Comparison of ENCODE assay signal across 8 mouse cellular contexts in genomic region chr2:31151892-31152812, GRCm38 (mm10). TPM values are rescaled to one million over a fixed set of nuclear protein-coding genes. Genes with fewer than 3 reads are reported as not detected.
A peak's percentile ranks its signal among the peaks of the same experiment; 100 is the strongest.
DNase-seq lines count a peak whose midpoint lies in the region; ATAC-seq and TF ChIP-seq lines count a peak whose summit lies in the region.

Gene Gpr107 (plus strand): TSS chr2:31152316.

- peak; percentile 94 for ATAC-seq in erythroid progenitor cell, adult 5-6 weeks (replicated peaks; ENCODE audit: low FRiP score, poor library complexity, severe bottlenecking)
- ATAC-seq in heart, embryonic 13.5 days (ENCODE audit: extremely low read depth, insufficient number of reproducible peaks, low FRiP score, low TSS enrichment): peak; percentile 58; the same call in 1 of the 2 replicates
- peak; percentile 77 for ATAC-seq in liver, embryonic 14.5 days (ENCODE audit: insufficient read depth)
- peak; percentile 61 for ATAC-seq in neural tube, embryonic 11.5 days (ENCODE audit: insufficient read depth, low FRiP score, low TSS enrichment)
- peak; percentile 90 for ATAC-seq in stomach, postnatal 0 days (ENCODE audit: low FRiP score, low TSS enrichment)

- peak within 1 kb of the TSS; percentile 87 for H3K4me2 ChIP-seq in heart, embryonic 13.5 days
- H3K4me2 ChIP-seq in liver, embryonic 14.5 days (ENCODE audit: low read depth): peak within 1 kb of the TSS; percentile 71
- peak within 1 kb of the TSS; percentile 76 for H3K4me2 ChIP-seq in neural tube, embryonic 11.5 days (ENCODE audit: low read depth)
- peak within 1 kb of the TSS; percentile 84 for H3K4me2 ChIP-seq in stomach, postnatal 0 days (replicated peaks; ENCODE audit: low read depth)

- H3K36me3 ChIP-seq in heart, embryonic 13.5 days: peaks cover 44% of the 10 kb centered on the region
- H3K36me3 ChIP-seq in liver, embryonic 14.5 days (replicated peaks; ENCODE audit: control insufficient read depth, insufficient read depth, low read depth): no peaks in the 10 kb centered on the region; the same call in 1 of the 2 replicates
- 0 out of 2 replicates have a peak, but pooled peaks cover 2% of the 10 kb centered on the region for H3K36me3 ChIP-seq in neural tube, embryonic 11.5 days (ENCODE audit: control insufficient read depth, insufficient read depth, low read length)
- peaks cover 3% of the 10 kb centered on the region; the same call in 1 of the 2 replicates for H3K36me3 ChIP-seq in stomach, postnatal 0 days (ENCODE audit: control insufficient read depth, insufficient read depth, low read length)

- TF ChIP-seq EP300 in liver, embryonic 14.5 days (IDR thresholded peaks at IDR 0.05; ENCODE audit: low read depth): no peak
- TF ChIP-seq EP300 in stomach, postnatal 0 days (optimal IDR thresholded peaks at IDR 0.05): no peak

- WGBS in heart, embryonic 13.5 days: under 1% methylated on average over 53 of the region's 53 CpGs
- 2% methylated on average over 53 of the region's 53 CpGs for WGBS in liver, embryonic 14.5 days (ENCODE audit: insufficient replicate concordance)
- WGBS in neural tube, embryonic 11.5 days: under 1% methylated on average over 51 of the region's 53 CpGs
- WGBS in stomach, postnatal 0 days: under 1% methylated on average over 53 of the region's 53 CpGs

- H3K27ac ChIP-seq in heart, embryonic 13.5 days (replicated peaks): peak within 1 kb of the TSS; percentile 88
- peak within 1 kb of the TSS; percentile 50; the same call in 1 of the 2 replicates for H3K27ac ChIP-seq in liver, embryonic 14.5 days
- H3K27ac ChIP-seq in neural tube, embryonic 11.5 days (ENCODE audit: low read depth, low read length): peak within 1 kb of the TSS; percentile 60; the same call in 1 of the 2 replicates
- H3K27ac ChIP-seq in stomach, postnatal 0 days (replicated peaks): peak within 1 kb of the TSS; percentile 92

- DNase-seq in CD4-positive, CD25-positive, alpha-beta regulatory T cell, adult 2 months (ENCODE audit: low read depth, low spot score): peak; percentile 89
- peak; percentile 78 for DNase-seq in brain, embryonic 18.5 days (ENCODE audit: low read depth, low spot score)
- peak; percentile 93 for DNase-seq in kidney, postnatal 10 days
- peak; percentile 65 to 70 (median 68) for DNase-seq in liver, embryonic 14.5 days (ENCODE audit: low read depth in 3 of 3, low spot score in 3 of 3)
- peak; percentile 89 for DNase-seq in neural tube, embryonic 11.5 days (ENCODE audit: low spot score)
- peak; percentile 88 for DNase-seq in stomach, postnatal 0 days (ENCODE audit: low spot score)

- H3K27me3 ChIP-seq in heart, embryonic 13.5 days (replicated peaks): no peaks in the 10 kb centered on the region
- H3K27me3 ChIP-seq in liver, embryonic 14.5 days (ENCODE audit: control insufficient read depth, insufficient read depth, low read length): no peaks in the 10 kb centered on the region
- no peaks in the 10 kb centered on the region for H3K27me3 ChIP-seq in neural tube, embryonic 11.5 days (ENCODE audit: control insufficient read depth, insufficient read depth, low read length)
- H3K27me3 ChIP-seq in stomach, postnatal 0 days (ENCODE audit: control insufficient read depth, insufficient read depth, low read length): no peaks in the 10 kb centered on the region

- no peaks in the 10 kb centered on the region for H3K9me3 ChIP-seq in heart, embryonic 13.5 days
- no peaks in the 10 kb centered on the region for H3K9me3 ChIP-seq in liver, embryonic 14.5 days (ENCODE audit: control insufficient read depth, low read length)
- H3K9me3 ChIP-seq in neural tube, embryonic 11.5 days (ENCODE audit: control insufficient read depth, low read length): no peaks in the 10 kb centered on the region
- H3K9me3 ChIP-seq in stomach, postnatal 0 days (ENCODE audit: control insufficient read depth, low read length): no peaks in the 10 kb centered on the region

- H3K9ac ChIP-seq in heart, embryonic 13.5 days: peak within 1 kb of the TSS; percentile 95
- peak within 1 kb of the TSS; percentile 89 for H3K9ac ChIP-seq in liver, embryonic 14.5 days (replicated peaks)
- peak within 1 kb of the TSS; percentile 88 for H3K9ac ChIP-seq in neural tube, embryonic 11.5 days (ENCODE audit: low read length)
- peak within 1 kb of the TSS; percentile 91 for H3K9ac ChIP-seq in stomach, postnatal 0 days (ENCODE audit: low read length)

- peak within 1 kb of the TSS; percentile 98 for H3K4me3 ChIP-seq in heart, embryonic 13.5 days
- H3K4me3 ChIP-seq in liver, embryonic 14.5 days (ENCODE audit: insufficient read depth in 1 of 2, low read depth in 2 of 2, low read length in 2 of 2): peak within 1 kb of the TSS; percentile 70 to 98
- H3K4me3 ChIP-seq in neural tube, embryonic 11.5 days (ENCODE audit: low read depth, low read length): peak within 1 kb of the TSS; percentile 97
- peak within 1 kb of the TSS; percentile 96 for H3K4me3 ChIP-seq in stomach, postnatal 0 days (ENCODE audit: low read depth, low read length)

- H3K4me1 ChIP-seq in heart, embryonic 13.5 days: peaks cover 37% of the 10 kb centered on the region
- H3K4me1 ChIP-seq in liver, embryonic 14.5 days (replicated peaks; ENCODE audit: control insufficient read depth in 2 of 2, insufficient read depth in 2 of 2, low read length in 1 of 2): peaks cover 25% of the 10 kb centered on the region in 2 experiments
- peaks cover 8% of the 10 kb centered on the region for H3K4me1 ChIP-seq in neural tube, embryonic 11.5 days (ENCODE audit: control insufficient read depth, insufficient read depth, low read length)
- H3K4me1 ChIP-seq in stomach, postnatal 0 days (replicated peaks; ENCODE audit: control insufficient read depth, insufficient read depth): no peaks in the 10 kb centered on the region; the same call in 1 of the 2 replicates

- peak; percentile 14; the same call in 1 of the 2 replicates for TF ChIP-seq CTCF in liver, embryonic 14.5 days (IDR thresholded peaks at IDR 0.05; ENCODE audit: low read depth)
- 0 out of 2 replicates have a peak, but pooled peaks have one; percentile 9 for TF ChIP-seq CTCF in stomach, postnatal 0 days (IDR thresholded peaks at IDR 0.05; ENCODE audit: low read depth)

RNA-seq across cellular contexts. Expression of gene Gpr107, which starts in this region (rescaled TPM):
- total RNA-seq in erythroid progenitor cell, adult 5-6 weeks (2015; ENCODE audit: low replicate concordance): 15.1 and 24.7 TPM in 2 replicates
- total RNA-seq in erythroid progenitor cell, adult 5-6 weeks (2017; ENCODE audit: low replicate concordance): 6.4 and 8.9 TPM in 2 replicates
- 29.7 and 34.8 TPM in 2 replicates for polyA plus RNA-seq in heart, embryonic 13.5 days (2015; fragmentation: Nextera tagmentation; extraction: Ambion mirVana)
- 4.5 and 5.4 TPM in 2 replicates for polyA plus RNA-seq in liver, embryonic 14.5 days (2012; rRNA removed)
- polyA plus RNA-seq in liver, embryonic 14.5 days (2014; fragmentation: Nextera tagmentation; extraction: Ambion mirVana): 7.0 and 8.6 TPM in 2 replicates
- polyA plus RNA-seq in neural tube, embryonic 11.5 days (2014; fragmentation: Nextera tagmentation; extraction: Ambion mirVana): 28.0 and 28.4 TPM in 2 replicates
- polyA plus RNA-seq in stomach, postnatal 0 days (2015; fragmentation: Nextera tagmentation; extraction: Ambion mirVana): 23.7 and 25.4 TPM in 2 replicates

Comparison
In these comparisons a context has a peak if more than half of its experiments do, and no peak if none do; other contexts are left out.
1. Peak in every context shown above with its lines: DNase-seq, ATAC-seq, H3K4me3 ChIP-seq and H3K27ac ChIP-seq.